Mouse (Mus musculus) midbrain, embryonic 14.5 days (tissue): ENCODE measurements around the gene Lman2. TPM values are rescaled to one million over a fixed set of nuclear protein-coding genes. Genes with fewer than 3 reads are reported as not detected.

Source experiments
- ATAC-seq: fragments of 200-750 bp; cut with Nextera tagmentation; 2 replicates; pipeline ENCODE4 v1.8.0; 2017; ENCODE audit warnings: moderate number of reproducible peaks, moderate library complexity; ENCODE audit not compliant: low FRiP score, low TSS enrichment
- DNase-seq: peaks from one replicate; pipeline ENCODE4 v3.0.0-alpha.2; 2015
- H3K27ac ChIP-seq: fragments of 300-500 bp; sonication (generic); replicated peaks from 2 replicates; pipeline ENCODE4 v1.5.1; 2014; ENCODE audit warnings: mild to moderate bottlenecking, low read depth, low read length, moderate library complexity
- H3K27me3 ChIP-seq: fragments of 300-500 bp; sonication (generic); 2 replicates; pipeline ENCODE4 v1.6.1; 2014; ENCODE audit warnings: low read length, control low read depth, mixed read lengths; ENCODE audit not compliant: control insufficient read depth, insufficient read depth
- H3K36me3 ChIP-seq: fragments of 300-500 bp; sonication (generic); 2 replicates; pipeline ENCODE4 v1.6.1; 2014; ENCODE audit warnings: low read length, control low read depth; ENCODE audit not compliant: control insufficient read depth, insufficient read depth
- H3K4me1 ChIP-seq: fragments of 300-500 bp; sonication (generic); 2 replicates; pipeline ENCODE4 v1.6.1; 2014; ENCODE audit warnings: mild to moderate bottlenecking, antibody characterized with exemption, low read length, control low read depth; ENCODE audit not compliant: control insufficient read depth, insufficient read depth
- H3K4me2 ChIP-seq: fragments of 300-500 bp; sonication (generic); 2 replicates; pipeline ENCODE4 v1.6.1; 2014; ENCODE audit warnings: mild to moderate bottlenecking, low read length, moderate library complexity
- H3K4me3 ChIP-seq: fragments of 300-500 bp; sonication (generic); replicated peaks from 2 replicates; pipeline ENCODE4 v1.5.1; 2014; ENCODE audit warnings: low read depth, low read length
- H3K9ac ChIP-seq: fragments of 300-500 bp; sonication (generic); replicated peaks from 2 replicates; pipeline ENCODE4 v1.6.1; 2014; ENCODE audit warnings: mild to moderate bottlenecking, low read length, moderate library complexity
- H3K9me3 ChIP-seq: fragments of 300-500 bp; sonication (generic); 2 replicates; pipeline ENCODE4 v1.6.1; 2016; ENCODE audit warnings: low read length, control low read depth, mixed read lengths; ENCODE audit not compliant: control insufficient read depth
- WGBS: fragments of 180-500 bp; shearing (Covaris S2); extraction: QIAGEN DNeasy Blood & Tissue Kit; methylation state at CpG from one replicate; pipeline ENCODE4 v1.1.7; 2014; 5-methylcytosine and 5-hydroxymethylcytosine counted together
- polyA plus RNA-seq: library from polyadenylated mRNA; unstranded; fragments of >200 nt; fragmentation: Nextera tagmentation; extraction: Ambion mirVana; gene quantifications from 2 replicates; pipeline ENCODE4 v1.2.1, GENCODE M21; 2014

Gene Lman2
- polyA plus RNA-seq = 37.5 and 51.8 TPM in 2 replicates

DNA sequence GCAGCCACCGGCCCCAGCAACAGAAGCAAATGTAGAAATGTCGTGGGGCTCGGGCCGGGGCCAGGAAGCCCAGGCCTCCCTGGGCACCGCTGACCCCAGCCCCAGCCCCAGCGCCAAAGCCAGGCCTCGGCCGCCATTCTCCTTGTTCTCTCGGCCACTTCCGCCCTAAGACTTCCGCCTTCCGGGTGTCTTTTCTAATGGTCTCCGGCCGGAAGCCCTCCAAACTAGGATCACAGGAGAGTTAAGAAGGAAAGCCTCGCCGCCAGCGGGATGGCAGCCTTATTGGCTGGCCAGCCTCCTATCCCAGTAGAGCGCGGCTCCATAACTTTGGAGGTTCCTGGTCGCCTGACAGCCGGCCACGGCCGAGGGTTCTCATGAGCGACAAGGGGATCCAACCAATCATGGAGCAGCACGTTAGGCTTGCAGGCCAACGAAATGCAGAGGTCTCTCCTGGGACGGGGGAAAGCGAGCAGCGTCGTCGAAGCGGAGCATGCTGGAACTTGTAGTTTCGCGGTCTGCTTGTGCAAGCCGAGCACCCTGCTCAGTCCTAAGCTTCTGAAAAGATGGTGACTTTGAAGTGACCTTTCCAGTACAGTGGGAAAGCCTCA is at the start of gene Lman2:
Lman2 (minus strand) TSS at position 331 of the 608 bp plus-strand sequence.
- peak; percentile 99 for DNase-seq
- Histone ChIP-seq H3K36me3 (peaks cover 32% of the 10 kb centered on the region), H3K4me3 (peak within 1 kb of the TSS; percentile 93), H3K4me1 (peaks cover 14% of the 10 kb centered on the region), H3K27ac (peak within 1 kb of the TSS; percentile 89), H3K4me2 (peak within 1 kb of the TSS; percentile 65), H3K9me3 (no peaks in the 10 kb centered on the region), H3K9ac (peak within 1 kb of the TSS; percentile 84), H3K27me3 (no peaks in the 10 kb centered on the region; the same call in 1 of the 2 replicates)
- WGBS = under 1% methylated on average over 35 of the region's 35 CpGs
- ATAC-seq = peak; percentile 98

DNA sequence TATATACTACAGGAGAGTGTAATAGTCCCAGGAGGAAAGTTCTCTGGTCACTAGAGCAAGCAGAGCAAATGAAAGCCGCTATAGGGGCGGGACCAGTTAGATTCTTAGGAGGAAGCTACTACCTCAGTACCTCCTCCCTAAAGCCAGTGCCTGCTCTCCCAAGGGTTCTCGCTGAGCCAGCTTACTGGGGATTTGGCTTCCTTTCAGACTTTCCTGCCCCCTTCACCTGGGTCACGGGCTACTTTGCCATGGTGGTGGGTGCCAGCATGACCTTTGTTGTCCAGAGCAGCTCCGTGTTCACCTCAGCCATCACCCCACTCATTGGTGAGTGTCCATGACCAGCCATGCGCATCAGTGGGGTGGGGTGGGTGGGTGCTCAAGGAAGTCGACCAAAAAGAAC is 49.2 kb upstream of the Lman2 start:
- Histone ChIP-seq H3K9ac (no peak overlapping the region), H3K4me3 (no peak overlapping the region), H3K36me3 (no peaks in the 10 kb centered on the region), H3K27ac (no peak overlapping the region), H3K9me3 (no peaks in the 10 kb centered on the region), H3K4me2 (no peak overlapping the region), H3K4me1 (no peaks in the 10 kb centered on the region), H3K27me3 (no peaks in the 10 kb centered on the region)
- DNase-seq (no peak), ATAC-seq (no peak)
- 73% methylated on average over 7 of the region's 7 CpGs for WGBS

DNA sequence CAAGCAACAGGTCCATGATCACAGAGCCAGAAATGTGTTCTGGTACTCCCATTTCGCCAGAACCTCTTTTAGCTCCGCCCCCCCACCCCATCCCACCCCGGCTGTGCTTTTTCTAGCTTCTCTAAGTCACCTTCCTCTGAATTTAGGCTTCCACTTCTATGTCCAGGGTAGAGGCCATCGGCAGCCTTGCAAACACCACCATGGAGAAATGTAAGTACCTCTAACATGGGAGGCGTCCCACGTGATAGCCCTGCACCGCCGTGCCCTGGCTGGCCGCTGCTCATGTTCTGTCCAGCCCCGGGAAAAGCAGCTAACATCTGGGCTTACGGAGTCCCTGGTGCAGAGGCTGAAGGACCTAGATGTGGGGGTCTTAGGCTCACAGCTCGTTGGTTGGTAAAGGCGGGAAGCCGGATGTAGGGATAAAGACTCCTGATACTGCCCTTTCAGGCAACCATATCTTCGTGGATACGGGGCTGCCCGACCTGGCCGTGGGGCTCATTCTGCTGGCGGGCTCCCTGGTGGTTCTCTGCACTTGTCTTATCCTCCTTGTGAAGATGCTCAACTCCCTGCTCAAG is 46.0 kb upstream of the Lman2 start:
- no peaks in the 10 kb centered on the region for H3K9me3 ChIP-seq

DNA sequence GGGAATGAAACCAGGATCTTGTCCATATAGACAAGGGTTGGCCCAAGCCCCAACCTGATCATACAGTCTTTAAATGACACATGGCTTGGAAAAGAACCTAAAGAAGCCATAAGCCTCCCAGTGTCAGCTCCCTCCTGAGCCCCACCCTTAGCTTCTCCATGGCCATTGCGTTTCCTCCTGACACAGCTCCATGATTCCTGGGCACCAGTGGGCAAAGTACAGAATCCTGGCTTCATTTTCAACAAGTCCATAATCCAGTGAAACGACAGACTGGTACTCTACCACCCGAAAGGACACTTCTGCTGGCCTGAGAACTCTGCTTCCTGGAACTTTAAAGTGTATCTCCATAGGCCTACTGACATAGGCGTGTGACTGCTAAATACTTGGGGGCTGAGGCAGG is 44.8 kb upstream of the Lman2 start:
- ATAC-seq (no peak), DNase-seq (no peak)
- Histone ChIP-seq H3K27me3 (no peaks in the 10 kb centered on the region), H3K4me3 (no peak overlapping the region), H3K4me1 (peaks cover 8% of the 10 kb centered on the region), H3K4me2 (no peak overlapping the region), H3K27ac (no peak overlapping the region), H3K36me3 (no peaks in the 10 kb centered on the region), H3K9ac (no peak overlapping the region), H3K9me3 (no peaks in the 10 kb centered on the region)
- 92% methylated on average over 4 of the region's 4 CpGs for WGBS

More for the DNA sequence above, 46.0 kb upstream of the Lman2 start:
- H3K4me2 ChIP-seq = no peak overlapping the region
- no peaks in the 10 kb centered on the region for H3K36me3 ChIP-seq
- H3K9ac ChIP-seq = no peak overlapping the region
- DNase-seq (no peak), ATAC-seq (no peak)
- H3K4me1 ChIP-seq = peaks cover 8% of the 10 kb centered on the region
- H3K27me3 ChIP-seq = no peaks in the 10 kb centered on the region
- H3K4me3 ChIP-seq = no peak overlapping the region
- no peak overlapping the region for H3K27ac ChIP-seq
- WGBS = 86% methylated on average over 19 of the region's 19 CpGs

DNA sequence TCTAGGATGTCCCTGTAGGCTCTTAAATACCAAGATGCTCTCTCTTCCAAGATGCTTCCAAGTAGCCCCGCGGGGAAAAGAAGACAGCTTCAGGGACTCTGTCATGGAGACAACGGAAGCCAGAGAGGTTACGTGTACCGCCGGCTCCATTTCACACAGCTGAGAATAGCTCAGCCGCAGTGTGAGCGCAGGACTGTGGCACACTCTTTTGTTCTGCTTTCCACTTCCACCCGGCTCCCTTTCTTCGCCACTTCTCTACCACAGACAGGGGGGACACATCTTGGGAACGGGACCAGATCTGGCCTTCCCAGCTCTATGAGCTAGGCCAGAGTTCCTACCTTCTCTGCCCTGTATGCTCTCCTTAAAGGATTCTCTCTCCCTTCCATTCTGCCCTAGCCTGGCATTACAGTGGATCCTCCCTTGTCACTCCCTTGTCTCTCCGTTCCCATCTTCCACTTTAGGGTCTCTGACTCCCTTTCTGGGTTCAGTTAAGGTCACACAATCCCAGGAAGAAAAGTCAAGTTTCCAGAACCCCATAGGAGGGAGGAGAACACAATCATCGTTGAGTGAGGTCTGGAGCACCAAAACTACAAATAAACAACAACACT is 43.3 kb upstream of the Lman2 start:
- no peaks in the 10 kb centered on the region for H3K9me3 ChIP-seq
- H3K27ac ChIP-seq = peak overlapping the region; percentile 75
- no peak for DNase-seq
- peaks cover 8% of the 10 kb centered on the region for H3K4me1 ChIP-seq
- peak overlapping the region; percentile 28; the same call in 1 of the 2 replicates for H3K9ac ChIP-seq
- ATAC-seq = 0 out of 2 replicates have a peak, but pooled peaks have one; percentile 12
- H3K36me3 ChIP-seq = no peaks in the 10 kb centered on the region
- H3K4me2 ChIP-seq = peak overlapping the region; percentile 16
- no peak overlapping the region for H3K4me3 ChIP-seq
- H3K27me3 ChIP-seq = no peaks in the 10 kb centered on the region
- 53% methylated on average over 13 of the region's 13 CpGs for WGBS

DNA sequence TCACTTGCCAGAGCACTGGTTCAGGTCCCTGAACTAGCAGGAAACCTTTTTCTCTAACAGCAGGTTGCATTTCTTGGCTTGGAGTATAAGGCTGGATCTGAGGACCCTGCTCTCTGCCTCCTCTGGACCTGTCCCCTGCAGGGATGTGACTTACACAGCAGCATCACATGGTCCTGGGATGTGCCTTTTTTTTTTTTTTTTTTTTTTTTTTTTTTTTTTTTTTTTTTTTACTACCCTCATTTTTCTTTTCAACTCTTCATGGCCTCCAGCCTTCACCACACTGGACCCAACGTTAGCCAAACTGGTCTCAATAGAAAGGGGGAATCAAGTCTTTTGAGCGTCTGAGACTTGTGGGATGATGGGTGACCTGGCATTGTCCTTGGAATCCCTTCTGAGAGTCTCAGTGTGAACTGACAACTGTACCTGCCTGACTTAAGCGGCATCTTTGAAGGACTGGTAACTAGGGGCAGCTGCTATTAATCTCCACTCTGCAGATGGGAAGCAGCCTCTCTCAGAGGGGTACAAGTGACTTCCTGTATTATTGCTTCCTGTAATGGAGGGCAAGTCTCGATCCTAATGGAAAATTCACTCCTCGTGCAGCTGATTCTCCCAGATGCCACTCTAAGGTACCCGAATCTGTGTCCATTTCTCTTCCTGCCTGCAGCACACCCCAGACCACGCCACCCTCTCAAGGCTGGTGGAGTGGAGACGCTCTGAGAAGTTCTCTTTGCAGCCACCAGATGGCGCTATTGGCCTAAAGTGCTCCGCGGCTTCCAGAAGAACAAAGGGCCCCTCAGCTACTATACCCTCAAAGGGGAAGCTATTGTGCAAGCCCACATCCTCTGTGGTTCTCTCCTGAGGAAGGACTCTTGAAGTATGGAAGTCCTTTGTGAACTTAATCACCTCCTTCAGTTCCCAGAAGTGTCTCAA is 42.5 kb upstream of the Lman2 start:
- DNase-seq (peak; percentile 96), ATAC-seq (peak; percentile 85)
- Histone ChIP-seq H3K27ac (peak overlapping the region; percentile 75), H3K9me3 (no peaks in the 10 kb centered on the region), H3K4me1 (peaks cover 8% of the 10 kb centered on the region), H3K36me3 (no peaks in the 10 kb centered on the region), H3K4me3 (no peak overlapping the region), H3K27me3 (no peaks in the 10 kb centered on the region), H3K9ac (peak overlapping the region; percentile 28; the same call in 1 of the 2 replicates), H3K4me2 (peak overlapping the region; percentile 16)
- 14% methylated on average over 11 of the region's 11 CpGs for WGBS

DNA sequence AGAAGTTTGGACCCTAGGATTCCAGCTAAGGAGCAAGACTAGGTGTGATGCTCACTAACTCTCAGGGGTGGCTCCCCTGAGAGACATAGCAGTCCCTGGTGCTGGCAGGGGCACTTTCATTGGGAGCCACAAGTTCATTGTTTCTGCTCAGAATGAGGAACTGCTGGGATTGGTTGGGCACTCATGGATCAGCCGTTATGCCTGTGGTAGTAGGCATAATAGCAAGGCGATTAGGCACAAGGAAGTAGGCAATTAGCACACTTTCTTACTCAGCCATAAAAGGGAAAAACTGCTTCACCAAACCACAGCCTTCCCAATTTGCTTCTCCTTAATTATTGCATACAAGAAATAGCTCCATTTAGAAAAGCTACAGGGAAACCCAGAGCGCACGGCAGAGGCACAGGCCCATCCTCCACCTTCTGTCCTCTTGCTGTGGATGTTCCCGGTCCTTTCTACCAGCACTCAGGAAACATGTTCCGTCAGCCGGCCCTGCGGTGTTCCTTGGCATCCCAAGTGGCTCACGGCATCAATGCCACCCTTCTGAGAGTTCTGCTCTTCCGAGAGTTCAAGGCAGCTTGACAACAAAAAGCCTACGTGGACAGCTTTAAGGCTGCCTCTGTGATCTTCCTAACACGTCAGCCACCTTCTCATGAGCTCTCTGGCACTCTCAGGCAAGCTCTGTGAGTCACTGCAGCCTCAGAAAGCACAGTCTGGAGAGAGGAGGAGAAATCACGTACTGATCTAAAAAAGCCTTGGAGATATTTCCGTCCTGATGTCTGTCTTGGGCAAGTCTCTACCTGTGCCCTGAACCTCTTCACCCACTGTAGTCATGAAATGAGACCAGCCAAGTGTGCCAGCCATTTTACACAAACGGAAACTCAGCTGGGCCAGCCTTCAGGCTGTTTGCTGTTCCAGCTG is 41.6 kb upstream of the Lman2 start:
- no peak overlapping the region for H3K4me2 ChIP-seq
- peak overlapping the region; percentile 32; the same call in 1 of the 2 replicates for H3K27ac ChIP-seq
- H3K4me3 ChIP-seq = no peak overlapping the region
- peaks cover 8% of the 10 kb centered on the region for H3K4me1 ChIP-seq
- WGBS = 76% methylated on average over 15 of the region's 15 CpGs
- H3K27me3 ChIP-seq = no peaks in the 10 kb centered on the region
- no peaks in the 10 kb centered on the region for H3K9me3 ChIP-seq
- no peaks in the 10 kb centered on the region for H3K36me3 ChIP-seq
- DNase-seq (no peak), ATAC-seq (no peak)
- no peak overlapping the region for H3K9ac ChIP-seq
